Mouse (Mus musculus): ENCODE measurements at regions not wholly inside any gene's neighbourhood (a gene's known extent, or its start where the extent isn't known, plus 50 kb on each side); places are given as distances from the start of the nearest gene placed in this dataset.

DNA sequence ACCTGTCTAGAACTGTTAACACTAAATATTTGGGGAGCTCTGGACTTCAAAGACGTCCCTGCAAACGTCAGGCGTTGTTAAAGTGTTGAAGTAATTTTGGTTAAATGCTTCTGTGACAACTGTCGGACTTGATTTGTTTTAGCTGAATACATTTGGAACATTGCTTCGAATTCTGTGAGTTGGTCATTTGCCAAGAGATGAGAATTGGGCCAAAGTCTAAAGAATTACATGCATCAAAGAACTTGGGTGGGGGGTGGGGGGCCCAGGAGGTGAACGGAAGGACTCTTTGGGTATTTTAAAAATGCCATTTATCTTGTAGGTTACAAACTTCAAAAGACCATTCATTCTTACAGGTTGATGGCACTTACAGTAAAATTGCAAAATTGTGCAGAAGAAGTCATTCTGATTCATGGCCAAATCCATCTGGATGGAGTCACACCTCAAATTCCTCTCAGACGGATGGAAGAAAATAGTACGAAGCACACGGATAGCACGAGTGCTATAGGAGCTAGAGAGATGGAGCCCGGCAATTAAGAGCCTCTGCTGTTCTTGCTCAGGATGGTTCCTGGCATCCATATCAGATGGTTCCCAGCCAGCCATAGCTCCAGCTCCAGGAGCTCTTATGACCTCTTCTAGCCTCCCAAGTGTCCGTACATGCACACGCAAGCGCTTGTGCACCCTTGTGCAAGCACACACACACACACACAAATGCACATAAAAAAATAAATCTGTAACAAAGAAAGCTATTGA lies 144.5 kb upstream of the Irx5 start:
- DNase-seq: no peak

- DNase-seq: no peak
These were observed 148.3 kb upstream of the Irx5 start for GRCm38 (mm10) chr8:92209081-92209480.

- DNase-seq: no peak
These were observed 161.8 kb upstream of the Irx5 start for GRCm38 (mm10) chr8:92195635-92196034.

- DNase-seq: no peak
These were observed 163.4 kb upstream of the Irx5 start for GRCm38 (mm10) chr8:92194065-92194464.

DNA sequence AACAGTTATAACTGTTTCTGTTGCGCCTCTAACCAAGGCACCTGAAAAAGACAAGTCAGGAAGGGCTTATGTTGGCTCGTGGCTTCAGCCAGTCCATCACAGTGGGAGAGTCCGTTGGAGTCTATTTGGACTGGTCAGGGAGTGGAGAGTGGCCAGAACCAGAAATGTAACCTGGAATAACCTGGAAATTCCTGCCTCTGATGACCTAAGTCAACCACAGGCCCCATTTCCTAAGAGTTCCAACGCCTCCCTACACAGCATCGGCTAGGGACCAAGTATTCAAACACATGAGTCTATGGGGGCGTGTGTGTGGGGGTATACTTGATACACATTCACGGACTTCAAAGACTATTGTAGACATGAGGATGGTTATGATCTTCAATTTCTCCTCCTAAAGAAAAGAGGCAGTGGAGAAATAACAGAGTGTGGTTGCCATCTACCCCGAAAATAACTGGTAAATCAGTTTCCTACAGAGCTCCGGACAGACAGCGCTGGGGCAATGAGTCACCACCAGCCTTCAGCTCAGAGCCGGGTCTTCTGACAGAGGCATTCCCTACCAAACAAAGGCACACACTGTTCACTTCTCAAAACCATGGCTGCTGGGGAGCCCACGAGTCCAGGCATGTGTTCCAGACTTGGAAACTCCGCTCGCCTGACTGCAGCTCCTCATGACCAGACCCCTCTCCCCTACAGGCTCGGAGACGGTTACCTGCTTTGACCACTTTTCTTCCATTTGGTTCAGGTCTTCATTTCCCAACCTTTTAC lies 167.0 kb upstream of the Irx5 start:
- DNase-seq: no peak

DNA sequence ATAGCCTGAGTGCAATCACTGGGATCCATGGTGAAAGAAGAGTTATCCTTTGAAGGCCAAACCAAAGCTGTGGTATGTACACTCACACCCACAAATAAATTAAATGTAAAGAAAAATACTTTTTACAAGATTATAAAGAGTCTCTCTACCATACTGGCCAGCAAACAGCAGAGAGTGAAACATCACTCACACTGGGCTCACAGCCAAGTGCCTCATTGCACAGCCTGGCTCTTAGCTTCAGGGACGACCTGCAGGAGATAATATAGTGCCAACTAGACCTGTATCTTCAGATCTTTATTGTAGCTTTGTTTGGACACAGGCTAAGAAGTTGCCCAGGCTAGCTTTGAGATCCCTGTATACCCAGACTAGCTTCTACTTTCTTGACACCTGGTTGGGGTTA lies 174.1 kb upstream of the Irx5 start:
- DNase-seq: peak; percentile 15

DNA sequence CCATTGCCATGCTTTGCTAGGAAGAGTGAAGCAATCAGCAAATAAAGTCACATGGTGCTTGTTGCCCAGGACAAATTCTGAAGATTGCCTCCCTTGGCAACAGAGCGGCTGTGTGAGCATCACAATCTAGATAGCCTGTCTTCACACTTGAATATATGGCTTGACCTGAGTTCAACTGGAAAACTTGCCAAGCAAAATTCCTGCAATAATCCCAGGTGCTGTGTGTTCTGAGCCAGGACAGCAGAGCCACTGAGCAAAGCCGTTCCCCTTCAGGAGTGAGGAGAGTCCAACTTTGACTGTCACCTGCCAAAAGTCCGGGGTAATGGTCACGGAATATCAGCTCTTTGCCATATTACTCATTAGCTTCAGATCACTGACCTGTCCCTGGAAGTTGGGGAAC lies 176.8 kb upstream of the Irx5 start:
- DNase-seq: no peak

DNA sequence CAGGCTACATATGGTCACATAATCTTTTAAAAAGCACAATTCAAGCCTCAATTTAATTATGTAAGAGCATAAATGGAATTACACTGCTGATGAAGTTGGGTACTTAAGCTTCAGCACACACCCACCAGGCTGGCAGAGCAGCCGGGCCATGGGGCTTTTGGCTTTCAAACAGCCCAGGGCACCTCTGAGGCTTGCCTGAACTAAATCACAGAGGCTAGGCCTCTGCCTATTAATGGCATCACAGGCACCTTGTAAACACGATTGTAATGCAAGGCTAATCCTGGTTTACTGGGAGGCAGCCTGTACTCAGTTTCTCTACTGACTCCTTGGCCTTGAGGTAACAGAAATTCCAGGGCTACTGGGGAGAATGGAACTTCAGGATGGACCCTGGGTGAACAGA lies 178.1 kb upstream of the Irx5 start:
- DNase-seq: no peak

GRCm38 (mm10) chr8:92176101-92176500 lies 181.3 kb upstream of the Irx5 start:
- DNase-seq: no peak

- no peak for DNase-seq
These were observed 183.3 kb upstream of the Irx5 start for GRCm38 (mm10) chr8:92174106-92174505.

- DNase-seq: no peak
These were observed 185.8 kb upstream of the Irx5 start for GRCm38 (mm10) chr8:92171578-92171977.

- DNase-seq: no peak
These were observed 190.1 kb upstream of the Irx5 start for GRCm38 (mm10) chr8:92167340-92167783.

DNA sequence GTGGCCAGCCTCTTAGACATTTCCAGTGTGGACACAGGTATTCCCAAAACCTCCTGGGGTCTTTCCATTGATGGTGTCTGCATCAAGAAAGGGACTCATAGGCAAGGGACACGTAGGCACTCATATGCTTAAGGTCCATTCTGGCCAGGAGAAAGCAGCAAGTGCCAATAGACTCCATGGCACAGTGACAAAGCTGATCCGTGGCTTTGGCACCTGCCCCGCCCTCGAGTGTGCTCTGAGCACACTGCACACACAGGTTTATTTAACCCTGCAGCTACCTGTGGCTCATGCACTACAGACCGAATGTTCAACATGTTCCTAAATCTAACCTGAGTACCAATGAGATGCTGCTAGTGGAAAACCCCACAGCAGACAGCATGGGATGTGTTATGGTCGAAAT lies 192.1 kb upstream of the Irx5 start:
- DNase-seq: no peak

GRCm38 (mm10) chr8:92164496-92164895 lies 192.9 kb upstream of the Irx5 start:
- DNase-seq: no peak

DNA sequence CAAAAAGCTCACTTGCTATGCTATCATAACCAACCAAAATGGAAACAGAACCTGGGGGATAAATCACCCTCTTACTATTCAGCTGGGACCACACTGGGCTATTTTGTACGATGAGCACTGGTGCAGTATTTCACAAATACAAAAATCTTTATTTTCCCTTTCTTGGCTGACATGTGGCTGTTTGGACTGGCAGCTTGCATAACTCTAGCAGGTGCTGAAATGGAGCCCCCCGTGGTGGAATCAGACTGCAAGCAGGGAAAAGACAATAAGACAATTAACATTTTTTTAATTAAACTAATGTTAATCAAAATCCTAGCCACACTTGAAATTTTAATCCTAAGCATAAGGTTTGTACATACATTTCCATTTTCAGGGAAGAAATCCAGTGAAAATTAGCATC lies 196.4 kb upstream of the Irx5 start:
- DNase-seq: no peak

- DNase-seq: no peak
These were observed 199.2 kb upstream of the Irx5 start for GRCm38 (mm10) chr8:92158219-92158618.

- no peak for DNase-seq
These were observed 204.9 kb upstream of the Irx5 start for GRCm38 (mm10) chr8:92152478-92152877.

- DNase-seq: no peak
These were observed 209.8 kb upstream of the Irx5 start for GRCm38 (mm10) chr8:92147672-92148071.

DNA sequence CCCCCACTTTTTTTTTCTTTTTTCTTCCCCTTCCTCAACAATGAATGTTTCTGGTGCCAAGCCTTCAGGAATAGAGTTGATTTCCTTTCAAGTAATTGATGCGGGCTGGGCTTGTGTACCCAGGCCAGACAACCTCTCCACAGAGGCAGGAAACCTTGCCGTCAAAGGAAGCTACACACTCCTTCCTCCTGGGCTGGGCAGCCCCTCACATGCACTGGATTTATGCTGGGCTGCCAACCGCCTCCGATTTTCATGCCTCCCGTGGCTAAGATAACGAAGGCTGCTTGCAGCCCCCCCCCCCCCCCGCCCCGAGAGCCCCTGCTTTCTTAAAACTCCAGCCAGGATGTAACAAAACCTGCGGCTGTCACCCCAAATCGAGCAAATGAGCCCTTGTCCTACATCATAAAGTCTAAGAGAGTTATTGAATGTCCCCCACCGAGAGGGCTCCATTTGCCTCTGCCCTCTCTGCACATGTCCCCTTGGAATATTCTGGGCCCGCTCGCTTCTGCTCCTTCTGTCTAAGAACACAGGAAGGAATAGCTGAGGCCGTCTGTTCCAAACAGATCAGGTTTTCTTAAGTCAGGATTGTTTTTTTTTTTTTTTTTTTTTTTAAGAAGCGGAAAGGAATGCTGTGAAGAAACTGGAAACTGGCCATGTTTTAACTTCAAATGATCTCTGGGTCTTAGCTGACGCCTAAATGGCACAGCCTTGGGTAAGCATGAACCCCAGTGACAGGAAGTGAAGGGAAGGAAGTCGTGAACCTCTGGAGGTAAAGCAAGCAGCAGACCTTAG lies 220.1 kb upstream of the Irx5 start:
- no peak for DNase-seq

DNA sequence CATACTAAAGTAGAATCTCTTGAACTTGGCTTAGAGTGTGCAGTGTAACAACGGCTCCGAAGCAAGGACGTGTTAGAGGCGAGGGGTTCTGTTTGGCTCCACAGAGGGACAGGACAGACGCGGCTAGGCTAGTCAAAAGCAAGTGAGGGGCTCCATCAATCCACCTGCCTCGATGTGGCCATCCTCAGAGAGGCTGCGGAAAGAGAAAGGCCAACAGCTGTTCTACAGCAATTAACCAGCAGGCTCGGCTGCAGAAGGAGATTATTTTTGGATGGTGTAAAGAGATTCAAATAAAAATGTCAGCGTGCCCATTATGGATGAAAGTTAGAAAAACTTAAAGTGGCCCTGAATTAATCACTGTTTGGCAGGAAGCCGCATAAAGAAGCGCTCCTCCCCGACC lies 221.0 kb upstream of the Irx5 start:
- no peak for DNase-seq

- DNase-seq: no peak
These were observed 223.0 kb upstream of the Irx5 start for GRCm38 (mm10) chr8:92134434-92134833.

- DNase-seq: no peak
These were observed 223.7 kb upstream of the Irx5 start for GRCm38 (mm10) chr8:92133484-92134406.

Measured in adrenal gland, postnatal 25 days (tissue).